Mouse (Mus musculus) lung, postnatal 25 days (tissue): ENCODE data around the gene Neurod6.
"Not testable (repeated sequence)": the region's sequence is repeated elsewhere in the genome, so short reads cannot be mapped to it uniquely, and the experiment has no call there.

Experiments used
- DNase-seq: peaks from one replicate; pipeline ENCODE4 v3.0.0; 2022; ENCODE audit warnings: low spot score

The Neurod6 gene

GRCm38 (mm10) chr6:55680974-55681373, at the start of gene Neurod6:
Gene Neurod6 (minus strand): TSS chr6:55681263.
- no peak for DNase-seq

GRCm38 (mm10) chr6:55717209-55717608, 36.1 kb upstream of the Neurod6 start:
- peak; percentile 36 for DNase-seq

- no peak for DNase-seq
These were observed 34.4 kb upstream of the Neurod6 start for GRCm38 (mm10) chr6:55715446-55715845.

DNA sequence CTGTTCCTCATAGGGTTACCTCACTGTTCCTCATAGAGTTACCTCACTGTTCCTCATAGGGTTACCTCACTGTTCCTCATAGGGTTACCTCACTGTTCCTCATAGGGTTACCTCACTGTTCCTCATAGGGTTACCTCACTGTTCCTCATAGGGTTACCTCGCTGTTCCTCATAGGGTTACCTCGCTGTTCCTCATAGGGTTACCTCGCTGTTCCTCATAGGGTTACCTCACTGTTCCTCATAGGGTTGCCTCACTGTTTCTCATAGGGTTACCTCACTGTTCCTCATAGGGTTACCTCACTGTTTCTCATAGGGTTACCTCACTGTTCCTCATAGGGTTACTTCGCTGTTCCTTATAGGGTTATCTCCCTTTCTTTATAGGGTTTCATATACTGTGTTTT, 29.9 kb upstream of the Neurod6 start:
- not testable (repeated sequence) for DNase-seq

GRCm38 (mm10) chr6:55704759-55705104, 23.7 kb upstream of the Neurod6 start:
- no peak for DNase-seq

DNA sequence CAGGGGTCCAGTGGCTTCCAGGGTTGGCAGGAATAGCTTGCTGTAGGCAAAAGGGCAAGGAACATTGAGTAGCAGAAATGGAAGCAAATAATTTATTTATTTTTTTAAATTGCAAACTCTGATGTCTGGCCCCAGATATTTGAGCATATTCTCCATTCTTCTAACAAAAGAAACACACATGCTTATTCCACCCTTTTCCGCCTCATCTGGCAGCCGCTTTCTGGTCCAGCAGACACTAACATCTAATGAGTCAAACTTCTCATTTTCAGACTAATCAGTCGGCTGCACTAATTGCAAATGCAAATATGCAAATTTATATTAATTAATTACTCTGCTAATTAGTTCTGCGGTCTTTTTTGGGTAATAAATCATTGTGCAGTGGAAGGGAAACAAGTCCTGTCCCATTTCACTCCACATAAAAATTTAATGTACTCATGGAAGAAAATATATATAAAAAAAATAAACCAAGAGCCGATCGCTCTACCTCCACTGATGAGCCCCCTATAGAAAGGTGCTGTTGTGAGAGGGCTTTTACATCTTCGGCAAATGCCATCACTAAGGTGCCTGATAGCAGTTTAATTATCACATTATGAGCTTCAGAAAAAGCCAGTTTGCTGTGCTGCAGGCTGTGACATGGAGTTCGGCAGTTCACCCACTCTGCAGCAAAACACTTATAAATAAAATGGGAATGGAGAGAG, 23.1 kb upstream of the Neurod6 start:
- DNase-seq = no peak

DNA sequence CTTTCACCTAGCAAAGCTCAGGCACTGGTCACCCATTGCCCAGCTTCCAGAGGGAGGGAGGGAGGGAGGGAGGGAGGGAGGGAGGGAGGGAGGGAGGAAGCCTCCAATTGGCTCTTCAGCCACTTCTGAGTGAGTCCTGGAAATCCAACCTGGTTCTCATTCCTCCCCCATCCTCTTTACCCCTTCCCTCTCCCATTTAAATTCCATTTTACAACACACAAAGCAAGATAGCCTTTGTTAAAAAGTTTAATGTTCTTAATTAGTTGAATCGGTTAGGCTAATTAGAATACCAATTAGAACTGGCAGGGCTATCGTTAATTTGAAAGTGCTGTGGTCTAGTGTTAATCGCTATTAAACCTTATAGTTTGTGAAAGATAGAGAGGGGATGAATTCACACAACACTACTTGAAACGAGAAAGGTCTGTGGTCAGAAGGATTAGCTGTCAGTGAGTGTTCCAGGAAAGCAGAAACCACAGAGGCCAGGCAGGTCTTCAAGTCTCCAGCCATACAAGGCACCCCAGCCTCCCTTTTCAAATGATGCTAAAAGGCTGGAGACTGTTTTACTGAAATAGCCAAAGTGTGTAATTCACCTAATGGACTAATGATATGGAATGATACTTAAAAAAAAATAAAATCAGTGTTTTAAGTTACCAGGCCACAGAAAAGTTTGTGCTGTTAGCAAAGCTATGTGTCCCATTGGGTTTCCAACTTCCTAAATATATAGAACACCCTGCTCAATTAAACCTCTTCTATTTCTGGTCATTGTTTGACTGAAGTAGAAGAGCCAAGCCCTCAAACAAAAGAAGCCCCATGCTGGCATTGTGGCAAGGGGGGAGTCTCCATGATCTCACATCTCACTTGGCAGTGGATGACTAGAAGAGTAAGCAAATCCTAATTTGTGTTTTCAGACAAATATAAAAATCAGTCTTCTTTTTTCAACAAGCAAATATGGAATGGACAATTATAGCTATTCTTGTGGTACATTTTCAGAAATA, 19.6 kb upstream of the Neurod6 start:
- no peak for DNase-seq

GRCm38 (mm10) chr6:55690015-55690531, 9.0 kb upstream of the Neurod6 start:
- DNase-seq = no peak

GRCm38 (mm10) chr6:55683506-55683905, 2.4 kb upstream of the Neurod6 start:
- DNase-seq = no peak

DNA sequence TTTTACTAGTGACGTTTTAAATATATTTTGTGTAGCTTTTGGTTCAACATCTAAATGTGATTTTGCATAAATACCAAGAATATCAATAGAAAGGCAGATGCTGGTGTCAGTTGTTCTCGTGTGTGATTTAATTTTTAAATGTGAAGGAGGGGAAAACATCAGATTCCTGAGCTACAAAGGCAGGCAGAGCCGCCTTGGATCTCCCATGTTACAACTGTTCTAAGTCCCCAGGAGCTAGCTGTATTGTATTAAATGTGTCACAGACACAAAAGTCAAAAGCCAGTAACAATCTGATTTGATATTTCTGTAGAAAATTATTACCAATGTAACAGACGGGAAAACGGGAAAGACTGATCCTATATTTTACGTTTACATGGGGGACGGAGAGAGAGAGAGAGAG, 1.8 kb upstream of the Neurod6 start:
- DNase-seq = no peak

DNA sequence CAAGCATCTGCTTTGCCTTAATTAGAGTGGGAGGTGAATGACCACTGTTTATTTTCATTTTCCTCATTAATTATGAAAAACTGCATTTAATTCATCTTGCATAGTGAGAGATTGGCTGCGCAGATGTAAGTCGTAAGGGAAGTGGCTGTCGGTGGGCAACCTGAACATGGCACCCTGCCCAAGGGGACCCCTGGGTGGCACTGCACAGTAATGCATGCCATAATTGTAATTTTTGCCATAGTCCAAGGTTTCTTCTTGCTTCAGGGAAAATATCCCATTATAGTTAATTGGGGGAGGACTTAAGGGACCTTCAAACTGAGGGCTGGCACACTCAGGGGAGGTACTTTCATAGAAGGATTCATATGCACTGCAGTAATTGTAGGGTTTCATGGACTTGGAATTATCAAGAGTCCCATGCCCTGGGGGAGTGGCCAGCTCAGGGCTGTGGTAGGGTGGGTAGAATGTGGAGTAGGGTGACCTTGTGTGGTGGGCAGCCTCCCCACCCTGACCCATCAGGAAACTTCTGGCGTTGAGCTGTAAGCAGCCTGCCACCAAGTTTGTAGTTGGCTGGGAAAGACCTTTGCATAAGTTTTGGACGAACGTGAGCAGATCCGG, 2.4 kb downstream of the Neurod6 start:
- no peak for DNase-seq

DNA sequence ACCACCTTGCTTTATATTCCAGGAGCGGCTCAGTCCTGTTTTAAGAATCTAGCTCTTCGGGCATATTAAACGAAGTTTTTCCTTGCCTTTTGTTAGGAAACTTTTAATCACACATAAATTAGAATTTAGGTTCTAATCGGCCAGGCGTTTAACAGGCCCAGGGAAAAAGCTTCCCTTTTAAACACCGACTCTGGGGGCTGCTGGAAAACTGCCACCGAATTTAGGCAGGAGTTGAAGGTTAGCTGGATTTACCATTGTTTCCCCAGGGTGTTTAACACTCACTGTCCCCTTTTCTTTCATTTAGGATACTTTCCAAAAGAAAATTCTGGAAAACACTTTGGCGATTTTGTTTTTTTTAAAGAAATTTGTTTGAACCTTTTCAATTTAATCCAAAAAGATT, 3.7 kb downstream of the Neurod6 start:
- DNase-seq = no peak

DNA sequence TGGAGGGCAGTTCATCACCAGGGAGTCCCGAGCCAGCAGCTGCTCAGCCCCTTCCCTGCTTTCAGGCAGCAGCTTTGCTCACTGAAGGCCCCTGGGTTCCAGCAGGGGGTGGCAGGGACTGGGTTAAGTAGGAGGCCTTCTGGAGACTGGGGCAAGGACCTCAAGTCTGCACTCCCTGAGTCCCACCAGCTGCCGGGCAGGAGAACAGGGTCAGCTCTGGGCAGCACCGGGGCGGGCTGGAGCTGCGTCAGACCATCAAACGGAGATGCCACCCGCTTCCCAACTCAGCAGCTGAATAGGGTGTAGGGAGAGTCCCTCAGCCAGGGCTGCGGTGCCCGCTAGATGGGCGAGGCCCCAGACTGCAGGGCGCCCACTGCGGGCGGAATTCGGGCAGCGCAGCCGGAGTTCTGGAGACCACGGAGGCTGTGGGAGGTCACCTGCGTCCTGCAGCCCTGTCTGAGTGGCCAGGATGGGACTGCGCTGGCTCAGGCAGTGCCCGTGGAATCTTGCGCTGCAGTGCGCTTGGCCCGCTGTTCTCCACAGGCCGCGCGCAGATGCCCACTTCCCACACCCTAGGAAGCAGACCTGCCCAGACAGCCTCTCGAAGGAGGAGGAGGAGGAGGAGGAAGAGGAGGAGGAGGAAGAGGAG, 4.3 kb downstream of the Neurod6 start:
- DNase-seq = no peak

DNA sequence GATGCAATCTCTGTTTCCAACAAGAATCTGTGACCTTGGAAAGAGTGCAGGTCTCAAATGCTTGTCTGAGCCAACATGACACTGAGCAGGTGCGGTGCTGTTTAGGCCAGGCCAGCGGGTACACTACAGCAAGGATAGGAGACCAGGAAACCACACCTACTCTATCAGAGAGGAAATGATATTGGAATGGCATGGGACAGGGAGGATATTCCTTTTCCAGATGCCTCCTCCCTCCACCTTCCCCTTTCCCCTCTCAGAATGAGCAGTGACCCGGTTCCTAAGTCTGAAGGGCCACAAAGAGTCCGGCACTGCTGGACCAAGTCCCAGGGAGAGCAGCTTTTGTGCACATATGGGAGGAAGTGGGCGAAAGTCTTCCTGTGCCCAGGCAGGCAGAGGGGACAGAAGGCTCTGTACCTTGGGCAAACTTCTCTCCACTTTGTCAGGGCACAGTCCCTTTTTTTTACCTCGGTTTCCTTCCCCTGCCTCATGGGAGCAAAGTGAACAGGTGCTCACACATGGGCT, 4.9 kb downstream of the Neurod6 start:
- DNase-seq = no peak

DNA sequence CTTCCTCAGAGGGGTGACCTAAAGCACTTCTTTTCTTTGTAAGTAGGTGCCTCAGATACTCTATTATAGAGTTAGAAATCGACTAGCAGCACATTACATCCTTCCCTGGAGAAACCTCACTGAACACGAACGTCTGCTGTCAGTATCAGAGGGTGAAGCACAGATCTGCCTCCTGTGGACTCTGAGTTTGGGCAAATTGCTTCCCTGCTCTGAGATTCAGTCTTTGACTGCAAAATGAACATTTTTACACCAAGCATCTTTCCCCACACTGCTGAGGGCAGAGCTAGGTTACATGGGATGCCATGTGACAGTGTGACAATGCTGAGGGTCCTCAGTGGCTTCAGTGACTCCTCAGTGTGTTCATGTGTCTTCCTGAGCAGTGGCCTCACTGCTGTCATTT, 13.3 kb downstream of the Neurod6 start:
- DNase-seq = no peak

GRCm38 (mm10) chr6:55661126-55661915, 19.7 kb downstream of the Neurod6 start:
- DNase-seq = no peak

DNA sequence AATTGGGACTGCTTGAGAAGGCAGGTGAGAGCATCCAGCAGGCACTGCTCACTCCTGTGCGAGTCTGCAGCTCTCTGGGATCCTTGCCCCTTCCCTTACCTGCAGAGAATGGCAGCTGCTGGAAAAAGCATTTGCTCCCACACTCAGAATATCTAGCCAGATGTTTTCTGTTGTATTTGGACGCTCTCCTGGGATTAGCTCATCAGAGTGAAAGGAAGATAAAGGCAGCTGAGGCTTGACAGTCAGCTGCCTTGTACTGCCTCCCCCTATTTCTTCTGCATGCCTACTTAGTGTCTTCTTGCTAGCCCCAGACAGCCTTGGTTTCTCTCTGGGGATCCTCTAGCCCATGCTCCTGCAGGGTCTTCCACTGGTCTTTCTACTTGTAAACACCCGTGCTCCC, 31.1 kb downstream of the Neurod6 start:
- no peak for DNase-seq

DNA sequence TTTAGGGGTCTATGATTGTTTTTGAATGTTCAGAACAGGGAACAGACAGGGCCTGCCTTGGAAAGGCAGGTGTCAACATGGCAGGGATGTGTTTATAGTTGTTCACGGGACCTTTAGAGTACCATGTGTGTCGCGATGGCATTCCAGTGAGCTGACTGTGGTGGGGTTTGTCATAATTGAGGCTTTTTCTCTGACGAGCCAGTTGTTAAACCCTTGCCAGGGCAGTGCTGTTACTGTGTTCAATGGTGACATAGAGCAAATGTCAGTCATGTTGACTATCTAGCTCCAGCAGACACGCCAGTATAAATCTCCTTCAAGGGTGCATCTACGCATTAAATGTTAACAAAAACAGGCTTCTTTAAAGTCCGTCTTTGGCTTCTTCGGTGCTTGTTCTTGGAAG, 31.5 kb downstream of the Neurod6 start:
- no peak for DNase-seq

GRCm38 (mm10) chr6:55648886-55649285, 32.2 kb downstream of the Neurod6 start:
- DNase-seq = no peak

DNA sequence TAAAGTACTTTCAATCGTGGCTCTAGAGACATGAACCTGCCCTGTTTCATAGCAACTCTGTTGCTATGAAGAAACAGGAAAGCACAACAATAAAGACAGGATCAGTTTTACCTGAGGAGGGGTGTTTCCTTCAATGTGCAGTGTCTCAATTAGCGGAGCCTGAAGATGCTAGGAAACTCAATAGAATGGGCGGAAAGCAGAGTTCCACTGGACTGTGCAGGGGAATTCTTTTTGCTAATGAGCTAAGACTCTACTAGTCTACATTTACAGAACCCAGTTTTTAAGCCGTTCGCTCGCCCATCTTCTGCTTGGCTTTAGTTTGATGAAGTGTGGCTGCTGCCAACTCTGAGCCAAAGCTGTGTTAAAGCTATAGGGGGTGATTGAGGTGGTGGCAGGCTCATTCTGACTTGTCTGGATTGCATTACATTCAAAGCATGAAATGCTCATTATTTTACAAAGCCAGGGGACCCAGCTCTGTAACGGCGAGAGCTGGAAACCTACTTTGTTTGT, 33.2 kb downstream of the Neurod6 start:
- DNase-seq = no peak
